14 mouse cellular contexts compared by ENCODE assay signal in genomic region chr4:53798896-53799676, GRCm38 (mm10). TPM values are rescaled to one million over a fixed set of nuclear protein-coding genes. Genes with fewer than 3 reads are reported as not detected.
DNase-seq lines count a peak whose midpoint lies in the region; ATAC-seq and TF ChIP-seq lines count a peak whose summit lies in the region.
"Had no signal": no experiment of that assay in that cellular context is flagged by ENCODE, and none has a peak within 500 bp of the region (broad histone marks: within the 10 kb centered on the region; RNA-seq: fewer than 3 reads in every experiment).

No protein-coding gene starts in this region.

- 0 out of 2 replicates have a peak overlapping the region, but pooled peaks have one; percentile 6 for H3K4me2 ChIP-seq in heart, embryonic 12.5 days
- H3K4me2 ChIP-seq: forebrain, embryonic 15.5 days; hindbrain, embryonic 12.5 days; liver, embryonic 15.5 days; neural tube, embryonic 12.5 days had no signal

- no peak overlapping the region for H3ac ChIP-seq in C2C12 (ENCODE audit: control insufficient read depth, insufficient read length, low read depth)

- H3K79me3 ChIP-seq in C2C12 (ENCODE audit: low read depth), result no peaks in the 10 kb centered on the region

- 0 out of 2 replicates have a peak, but pooled peaks cover 3% of the 10 kb centered on the region for H3K9me3 ChIP-seq in heart, embryonic 12.5 days (replicated peaks)
- H3K9me3 ChIP-seq: forebrain, embryonic 15.5 days; hindbrain, embryonic 12.5 days; liver, embryonic 15.5 days; neural tube, embryonic 12.5 days had no signal

- no peaks in the 10 kb centered on the region for H3K36me3 ChIP-seq in heart, embryonic 12.5 days
- no peaks in the 10 kb centered on the region for H3K36me3 ChIP-seq in C2C12 (ENCODE audit: control insufficient read depth, insufficient read depth)
- H3K36me3 ChIP-seq: forebrain, embryonic 15.5 days; hindbrain, embryonic 12.5 days; liver, embryonic 15.5 days; neural tube, embryonic 12.5 days had no signal

- intact Hi-C loops in heart, postnatal 36 days (cut with DNase I), result no loop called here

- DNase-seq in heart, postnatal 36 days, result no peak
- peak; percentile 9 for DNase-seq in brain, adult 2 months (ENCODE audit: low read depth, low spot score)
- DNase-seq in lung, postnatal 25 days (ENCODE audit: low spot score), result peak; percentile 33
- no peak for DNase-seq in adrenal gland, postnatal 10 days
- DNase-seq in layer of hippocampus, adult 8-10 months (ENCODE audit: low spot score in 2 of 2), result no peak
- DNase-seq in gastrocnemius, adult 8-10 months (ENCODE audit: low spot score in 2 of 2), result no peak
- DNase-seq: adrenal gland, postnatal 36 days had no signal

- H3K4me1 ChIP-seq in heart, embryonic 12.5 days (replicated peaks), result peaks cover 30% of the 10 kb centered on the region

- no peak overlapping the region for H3K4me3 ChIP-seq in heart, embryonic 12.5 days
- H3K4me3 ChIP-seq in C2C12 (ENCODE audit: insufficient read depth, poor library complexity, severe bottlenecking), result no peak overlapping the region
- H3K4me3 ChIP-seq: forebrain, embryonic 15.5 days; hindbrain, embryonic 12.5 days; left cerebral cortex, adult 2 months; liver, embryonic 15.5 days; neural tube, embryonic 12.5 days had no signal

- 23% methylated on average over 7 of the region's 7 CpGs for WGBS in heart, embryonic 12.5 days

- no peaks in the 10 kb centered on the region for H3K79me2 ChIP-seq in C2C12 (ENCODE audit: control insufficient read depth, insufficient read depth)

- TF ChIP-seq CTCF in C2C12 (IDR thresholded peaks at IDR 0.05; ENCODE audit: control insufficient read depth, insufficient read depth, insufficient read length), result no peak

- H3K9ac ChIP-seq in heart, embryonic 12.5 days, result no peak overlapping the region
- H3K9ac ChIP-seq: forebrain, embryonic 15.5 days; hindbrain, embryonic 12.5 days; liver, embryonic 15.5 days; neural tube, embryonic 12.5 days had no signal

- no peaks in the 10 kb centered on the region for H3K27me3 ChIP-seq in heart, embryonic 12.5 days (replicated peaks)
- H3K27me3 ChIP-seq in C2C12 (ENCODE audit: control insufficient read depth, insufficient read depth, insufficient read length), result no peaks in the 10 kb centered on the region
- H3K27me3 ChIP-seq: forebrain, embryonic 15.5 days; hindbrain, embryonic 12.5 days; liver, embryonic 15.5 days; neural tube, embryonic 12.5 days had no signal

- peak overlapping the region; percentile 77 for H3K27ac ChIP-seq in heart, embryonic 12.5 days (ENCODE audit: poor library complexity, severe bottlenecking)
- H3K27ac ChIP-seq: forebrain, embryonic 15.5 days; hindbrain, embryonic 12.5 days; left cerebral cortex, adult 2 months; liver, embryonic 15.5 days; neural tube, embryonic 12.5 days had no signal

- no peak for ATAC-seq in heart, embryonic 12.5 days (ENCODE audit: insufficient number of reproducible peaks, low FRiP score)

TF ChIP-seq in C2C12, 6 proteins besides CTCF, POLR2A, EP300 and RAD21:
- TF ChIP-seq MAX (IDR thresholded peaks at IDR 0.05) (no peak), MYOD1 (IDR thresholded peaks at IDR 0.05; ENCODE audit: control insufficient read depth, insufficient read length, low read depth) (no peak), MYOG (IDR thresholded peaks at IDR 0.05; ENCODE audit: control insufficient read depth, extremely low read depth, insufficient read length) (no peak), FOSL1 (IDR thresholded peaks at IDR 0.05; ENCODE audit: insufficient read depth, low read length, poor library complexity, severe bottlenecking) (no peak), USF1 (IDR thresholded peaks at IDR 0.05; ENCODE audit: low read depth) (peak; percentile 53), CEBPB (IDR thresholded peaks at IDR 0.05; ENCODE audit: low read depth) (no peak)

RNA-seq across cellular contexts. Expression of gene Tal2, which starts 19.6 kb away (rescaled TPM):
- polyA plus RNA-seq in heart, embryonic 12.5 days (2016; fragmentation: Nextera tagmentation; extraction: Ambion mirVana), result 0.05 and 0.08 TPM in 2 replicates
- under 1 TPM in 1 of 2 experiments, not detected in 1; 0.08 TPM for total RNA-seq in heart, postnatal 36 days (2021)
- 0.04 TPM for polyA plus RNA-seq in C2C12 (2012; fragmentation: generic; extraction: Trizol)
- under 1 TPM; 0.21 to 0.30 TPM for total RNA-seq in adrenal gland, postnatal 10 days (2021)
- under 1 TPM; 0.10 to 0.20 (median 0.15) TPM for total RNA-seq in layer of hippocampus, adult 8-10 months (2022)
- total RNA-seq in gastrocnemius, adult 8-10 months (2022), result under 1 TPM; 0.51 to 0.76 (median 0.61) TPM
- total RNA-seq: adrenal gland, postnatal 36 days had no signal
- polyA plus RNA-seq: liver, embryonic 15.5 days had no signal

RNA-seq across cellular contexts. Expression of gene Tmem38b, which starts 26.8 kb away (rescaled TPM):
- 13.3 and 13.5 TPM in 2 replicates for polyA plus RNA-seq in heart, embryonic 12.5 days (2016; fragmentation: Nextera tagmentation; extraction: Ambion mirVana)
- 10 to 100 TPM; 18.5 to 24.0 TPM for total RNA-seq in heart, postnatal 36 days (2021)
- polyA plus RNA-seq in C2C12 (2012; fragmentation: generic; extraction: Trizol), result 5.6 TPM
- total RNA-seq in adrenal gland, postnatal 10 days (2021), result 10 to 100 TPM; 33.0 to 34.8 TPM
- 10 to 100 TPM; 13.4 to 18.8 (median 17.3) TPM for total RNA-seq in layer of hippocampus, adult 8-10 months (2022)
- 10 to 100 TPM; 56.5 to 89.2 (median 63.7) TPM for total RNA-seq in gastrocnemius, adult 8-10 months (2022)

Comparison
In these comparisons a context has a peak if more than half of its experiments do, and no peak if none do; other contexts are left out.
1. DNase-seq: peak in brain, adult 2 months (single experiment) and lung, postnatal 25 days (single experiment); none in heart, postnatal 36 days (0 of 2), adrenal gland, postnatal 10 days (single experiment), layer of hippocampus, adult 8-10 months (0 of 2) and gastrocnemius, adult 8-10 months (0 of 2).